Comparison of ENCODE assay signal across 16 mouse cellular contexts in the genomic region with DNA sequence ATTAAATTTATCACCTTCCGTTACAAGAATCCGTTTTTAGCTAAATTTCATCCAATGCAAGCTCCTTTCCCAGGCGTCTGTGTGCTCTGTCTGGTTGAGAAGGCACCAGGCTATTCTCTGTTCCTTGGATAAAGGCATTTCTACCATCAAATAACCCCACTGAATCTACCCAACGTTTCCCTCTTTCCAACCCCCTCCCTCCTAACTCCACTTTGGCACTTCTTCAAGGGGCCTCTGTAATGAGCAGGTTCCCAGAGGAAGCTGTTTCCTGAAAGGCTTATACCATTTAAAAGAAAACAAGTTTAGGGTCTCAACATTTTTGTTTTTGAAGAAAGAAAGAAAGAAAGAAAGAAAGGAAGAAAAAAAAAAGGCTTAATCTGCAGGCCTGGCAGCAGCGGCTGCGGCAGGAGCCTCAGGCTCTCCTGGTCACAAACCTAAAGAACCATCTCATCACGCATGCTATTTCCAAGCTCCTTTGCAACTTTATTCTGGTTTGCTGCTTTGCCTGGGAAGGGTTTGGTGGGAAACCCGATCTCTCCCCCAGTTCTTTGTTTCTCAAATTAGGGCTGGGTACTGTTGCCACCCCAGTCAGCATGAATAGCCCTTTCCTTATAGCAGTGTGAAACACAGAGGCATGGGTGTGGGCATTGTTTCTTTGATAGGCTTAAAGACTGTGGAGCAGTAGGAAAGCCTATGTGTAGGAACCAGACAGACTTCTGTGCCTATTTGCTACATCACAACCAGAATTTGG.
DNase-seq lines count a peak whose midpoint lies in the region; ATAC-seq and TF ChIP-seq lines count a peak whose summit lies in the region.
"Had no signal": no experiment of that assay in that cellular context is flagged by ENCODE, and none has a peak within 500 bp of the region (broad histone marks: within the 10 kb centered on the region; RNA-seq: fewer than 3 reads in every experiment).

No protein-coding gene starts in this region.

- DNase-seq in right cerebral cortex, postnatal 10 days (ENCODE audit: low spot score in 2 of 2), result peak; percentile 28 to 35
- no peak for DNase-seq in right cerebral cortex, adult 2 months (ENCODE audit: low spot score in 2 of 2)
- peak; percentile 53 for DNase-seq in forebrain, embryonic 11.5 days (ENCODE audit: low spot score)
- no peak for DNase-seq in T-cell, adult 2 months (ENCODE audit: low spot score)
- DNase-seq in left cerebral cortex, adult 2 months (ENCODE audit: extremely low spot score in 1 of 2, low spot score in 2 of 2), result no peak
- DNase-seq in retina, embryonic 14.5 days (ENCODE audit: low spot score), result no peak
- DNase-seq: adrenal gland, adult 8-10 months; gastrocnemius, postnatal 10 days; heart, postnatal 14 days; kidney, adult 11 months; kidney, postnatal 25 days; liver, postnatal 0 days had no signal

- no peak overlapping the region for H3K4me3 ChIP-seq in forebrain, embryonic 11.5 days (ENCODE audit: low read depth, low read length)
- H3K4me3 ChIP-seq in hindbrain, embryonic 15.5 days, result no peak overlapping the region
- H3K4me3 ChIP-seq in left cerebral cortex, adult 2 months, result no peak overlapping the region
- H3K4me3 ChIP-seq: myocyte had no signal

- H3K4me1 ChIP-seq in forebrain, embryonic 11.5 days (replicated peaks; ENCODE audit: control insufficient read depth, insufficient read depth, low read length), result no peaks in the 10 kb centered on the region
- no peaks in the 10 kb centered on the region for H3K4me1 ChIP-seq in hindbrain, embryonic 15.5 days (replicated peaks)

- H3K9me3 ChIP-seq in forebrain, embryonic 11.5 days (ENCODE audit: control insufficient read depth, low read length), result no peaks in the 10 kb centered on the region
- no peaks in the 10 kb centered on the region for H3K9me3 ChIP-seq in hindbrain, embryonic 15.5 days

- ATAC-seq in forebrain, embryonic 11.5 days (replicated peaks; ENCODE audit: low FRiP score), result peak; percentile 89
- peak; percentile 91 for ATAC-seq in hindbrain, embryonic 15.5 days (ENCODE audit: low FRiP score, low read depth)
- ATAC-seq: liver, postnatal 0 days; Patski had no signal

- H3K4me2 ChIP-seq in forebrain, embryonic 11.5 days (ENCODE audit: low read depth, low read length, severe bottlenecking), result peak overlapping the region; percentile 5; the same call in 1 of the 2 replicates
- H3K4me2 ChIP-seq in hindbrain, embryonic 15.5 days, result no peak overlapping the region

- intact Hi-C loops in left cerebral cortex, adult 2 months (cut with DNase I), result no loop called here

- no peaks in the 10 kb centered on the region for H3K27me3 ChIP-seq in forebrain, embryonic 11.5 days (ENCODE audit: control insufficient read depth, insufficient read depth, low read length)
- no peaks in the 10 kb centered on the region for H3K27me3 ChIP-seq in hindbrain, embryonic 15.5 days
- H3K27me3 ChIP-seq: Patski had no signal

- peak overlapping the region; percentile 37 for H3K27ac ChIP-seq in forebrain, embryonic 11.5 days (ENCODE audit: low read depth, low read length)
- H3K27ac ChIP-seq in hindbrain, embryonic 15.5 days (replicated peaks), result 0 out of 2 replicates have a peak overlapping the region, but pooled peaks have one; percentile 51
- no peak overlapping the region for H3K27ac ChIP-seq in left cerebral cortex, adult 2 months
- H3K27ac ChIP-seq: macrophage had no signal

- no peak for TF ChIP-seq CTCF in left cerebral cortex, adult 2 months (IDR thresholded peaks at IDR 0.05)

- H3K36me3 ChIP-seq in forebrain, embryonic 11.5 days (ENCODE audit: control insufficient read depth, insufficient read depth, low read length), result no peaks in the 10 kb centered on the region
- H3K36me3 ChIP-seq in hindbrain, embryonic 15.5 days, result no peaks in the 10 kb centered on the region

- H3K9ac ChIP-seq in forebrain, embryonic 11.5 days (ENCODE audit: low read length), result no peak overlapping the region
- H3K9ac ChIP-seq in hindbrain, embryonic 15.5 days, result no peak overlapping the region
- H3K9ac ChIP-seq: liver, postnatal 0 days had no signal

- WGBS in forebrain, embryonic 11.5 days, result 26% methylated on average over 8 of the region's 8 CpGs
- 39% methylated on average over 8 of the region's 8 CpGs for WGBS in hindbrain, embryonic 15.5 days

Comparison
In these comparisons a context has a peak if more than half of its experiments do, and no peak if none do; other contexts are left out.
1. DNase-seq: peak in right cerebral cortex, postnatal 10 days (2 of 2) and forebrain, embryonic 11.5 days (single experiment); none in right cerebral cortex, adult 2 months (0 of 2), T-cell, adult 2 months (single experiment), left cerebral cortex, adult 2 months (0 of 2) and retina, embryonic 14.5 days (single experiment).